Mouse (Mus musculus): ENCODE data around the gene Rtp4. TPM values are rescaled to one million over a fixed set of nuclear protein-coding genes. Genes with fewer than 3 reads are reported as not detected.

Rtp4 gene
- polyA plus RNA-seq, 1 experiment from 2014 or later, result 24.0 TPM

- Histone ChIP-seq H3K4me1 (ENCODE audit: insufficient read depth) (no peaks in the 10 kb centered on the region), H3K4me3 (ENCODE audit: low read depth, low read length) (no peak overlapping the region), H3K27me3 (ENCODE audit: insufficient read depth, low read length) (no peaks in the 10 kb centered on the region), H3K36me3 (replicated peaks; ENCODE audit: insufficient read depth, low read length) (0 out of 2 replicates have a peak, but pooled peaks cover 4% of the 10 kb centered on the region), H3K9ac (replicated peaks) (no peak overlapping the region), H3K4me2 (ENCODE audit: low read depth, low read length) (no peak overlapping the region), H3K9me3 (ENCODE audit: low read length) (peaks cover 3% of the 10 kb centered on the region; the same call in 1 of the 2 replicates), H3K27ac (ENCODE audit: low read depth) (no peak overlapping the region)
- DNase-seq (no peak), ATAC-seq (no peak)
- TF ChIP-seq CTCF (IDR thresholded peaks at IDR 0.05; ENCODE audit: low read depth), result no peak
- TF ChIP-seq EP300 (IDR thresholded peaks at IDR 0.05; ENCODE audit: low read depth), result no peak
- WGBS (ENCODE audit: insufficient replicate concordance), result 66% methylated on average over 4 of the region's 4 CpGs
Measured at GRCm38 (mm10) chr16:23529186-23529585, 9.1 kb downstream of the Rtp4 start.

DNA sequence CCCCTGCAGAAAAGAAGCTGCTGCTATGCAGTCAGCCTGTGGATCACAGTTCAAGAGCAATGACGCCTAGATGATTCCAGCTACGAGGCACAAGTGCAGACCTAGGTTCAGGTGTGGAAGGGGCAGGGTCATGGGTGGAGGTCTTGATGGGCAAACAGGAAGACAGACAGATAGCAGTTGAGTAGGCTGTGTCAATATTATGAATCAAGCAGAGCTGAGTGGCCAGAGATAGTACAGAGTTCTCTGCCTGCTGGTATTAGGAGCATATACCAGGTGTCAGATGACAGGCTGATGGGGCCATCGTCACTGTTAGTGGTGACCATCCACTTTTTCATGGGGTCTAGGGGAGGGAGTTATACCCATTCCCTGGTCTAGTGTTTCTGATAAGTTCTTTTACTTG is 13.6 kb downstream of the Rtp4 start:
- 61% methylated on average over 3 of the region's 3 CpGs for WGBS (ENCODE audit: insufficient replicate concordance)
- no peaks in the 10 kb centered on the region for H3K4me1 ChIP-seq (ENCODE audit: insufficient read depth)
- no peak overlapping the region for H3K27ac ChIP-seq (ENCODE audit: low read depth)
- no peaks in the 10 kb centered on the region for H3K27me3 ChIP-seq (ENCODE audit: insufficient read depth, low read length)
- DNase-seq, result no peak
- H3K9ac ChIP-seq (replicated peaks), result no peak overlapping the region
- H3K4me2 ChIP-seq (ENCODE audit: low read depth, low read length), result no peak overlapping the region
- TF ChIP-seq CTCF (IDR thresholded peaks at IDR 0.05; ENCODE audit: low read depth) (no peak), EP300 (IDR thresholded peaks at IDR 0.05; ENCODE audit: low read depth) (no peak)
- no peak overlapping the region for H3K4me3 ChIP-seq (ENCODE audit: low read depth, low read length)
- 0 out of 2 replicates have a peak, but pooled peaks have one; percentile 13 for ATAC-seq
- no peaks in the 10 kb centered on the region for H3K9me3 ChIP-seq (ENCODE audit: low read length)
- H3K36me3 ChIP-seq (replicated peaks; ENCODE audit: insufficient read depth, low read length), result no peaks in the 10 kb centered on the region

DNA sequence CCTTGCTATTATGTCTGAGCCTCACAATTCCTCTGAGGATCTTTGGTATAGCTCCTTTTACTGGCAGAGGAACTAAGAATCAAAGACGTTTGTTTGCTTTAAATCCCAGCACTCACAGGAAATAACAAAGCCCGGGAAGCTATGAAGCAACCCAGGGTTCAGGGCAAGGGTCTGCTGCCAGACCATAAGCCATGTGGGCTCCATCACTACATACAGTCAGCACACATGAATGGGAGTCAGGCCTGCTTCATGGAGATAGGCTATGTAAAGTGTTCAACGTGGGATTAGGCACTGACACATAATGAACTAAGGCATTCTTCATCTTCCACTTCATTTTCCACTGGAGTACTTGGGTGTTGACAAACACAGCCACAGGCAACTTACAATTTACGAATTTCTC is 21.0 kb downstream of the Rtp4 start:
- Histone ChIP-seq H3K4me3 (ENCODE audit: low read depth, low read length) (no peak overlapping the region), H3K4me2 (ENCODE audit: low read depth, low read length) (no peak overlapping the region), H3K27me3 (ENCODE audit: insufficient read depth, low read length) (no peaks in the 10 kb centered on the region), H3K9ac (replicated peaks) (no peak overlapping the region), H3K4me1 (ENCODE audit: insufficient read depth) (no peaks in the 10 kb centered on the region), H3K36me3 (replicated peaks; ENCODE audit: insufficient read depth, low read length) (peaks cover 5% of the 10 kb centered on the region; the same call in 1 of the 2 replicates), H3K9me3 (ENCODE audit: low read length) (no peaks in the 10 kb centered on the region), H3K27ac (ENCODE audit: low read depth) (no peak overlapping the region)
- no peak for DNase-seq
- TF ChIP-seq EP300 (IDR thresholded peaks at IDR 0.05; ENCODE audit: low read depth) (no peak), CTCF (IDR thresholded peaks at IDR 0.05; ENCODE audit: low read depth) (no peak)
- WGBS (ENCODE audit: insufficient replicate concordance), result 31% methylated on average over 4 of the region's 4 CpGs
- no peak for ATAC-seq

GRCm38 (mm10) chr16:23542866-23543265 is 22.8 kb downstream of the Rtp4 start:
- Histone ChIP-seq H3K27ac (ENCODE audit: low read depth) (no peak overlapping the region), H3K9me3 (ENCODE audit: low read length) (no peaks in the 10 kb centered on the region), H3K27me3 (ENCODE audit: insufficient read depth, low read length) (no peaks in the 10 kb centered on the region), H3K9ac (replicated peaks) (no peak overlapping the region), H3K36me3 (replicated peaks; ENCODE audit: insufficient read depth, low read length) (peaks cover 5% of the 10 kb centered on the region; the same call in 1 of the 2 replicates), H3K4me1 (ENCODE audit: insufficient read depth) (no peaks in the 10 kb centered on the region), H3K4me3 (ENCODE audit: low read depth, low read length) (no peak overlapping the region), H3K4me2 (ENCODE audit: low read depth, low read length) (no peak overlapping the region)
- TF ChIP-seq EP300 (IDR thresholded peaks at IDR 0.05; ENCODE audit: low read depth) (no peak), CTCF (IDR thresholded peaks at IDR 0.05; ENCODE audit: low read depth) (no peak)
- DNase-seq, result no peak
- 71% methylated on average over 4 of the region's 4 CpGs for WGBS (ENCODE audit: insufficient replicate concordance)
- ATAC-seq, result no peak

DNA sequence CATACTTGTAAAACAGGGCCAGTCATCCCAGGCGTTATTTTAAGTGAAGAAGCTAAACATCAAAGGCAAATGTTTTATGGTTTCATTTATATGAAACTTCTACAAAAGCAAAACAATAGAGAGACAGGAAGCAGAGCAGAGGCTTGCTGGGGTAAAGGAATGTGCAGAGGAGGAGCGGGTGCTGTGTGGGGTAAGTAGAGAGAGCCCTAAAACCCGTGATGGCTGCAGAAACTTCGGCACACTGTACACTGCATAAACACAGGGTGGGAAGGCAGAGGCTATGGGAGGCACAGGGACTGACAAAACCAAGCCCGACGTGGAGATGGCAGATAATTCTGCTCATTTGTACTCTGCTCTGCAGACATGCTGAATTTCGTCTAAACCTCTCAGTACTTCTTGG is 24.3 kb downstream of the Rtp4 start:
- H3K36me3 ChIP-seq (replicated peaks; ENCODE audit: insufficient read depth, low read length), result peaks cover 5% of the 10 kb centered on the region; the same call in 1 of the 2 replicates
- no peaks in the 10 kb centered on the region for H3K4me1 ChIP-seq (ENCODE audit: insufficient read depth)
- H3K4me3 ChIP-seq (ENCODE audit: low read depth, low read length), result no peak overlapping the region
- ATAC-seq (no peak), DNase-seq (no peak)
- H3K27me3 ChIP-seq (ENCODE audit: insufficient read depth, low read length), result no peaks in the 10 kb centered on the region
- TF ChIP-seq CTCF (IDR thresholded peaks at IDR 0.05; ENCODE audit: low read depth), result no peak
- TF ChIP-seq EP300 (IDR thresholded peaks at IDR 0.05; ENCODE audit: low read depth), result no peak
- no peak overlapping the region for H3K9ac ChIP-seq (replicated peaks)
- 61% methylated on average over 7 of the region's 7 CpGs for WGBS (ENCODE audit: insufficient replicate concordance)
- H3K4me2 ChIP-seq (ENCODE audit: low read depth, low read length), result no peak overlapping the region
- H3K9me3 ChIP-seq (ENCODE audit: low read length), result no peaks in the 10 kb centered on the region
- no peak overlapping the region for H3K27ac ChIP-seq (ENCODE audit: low read depth)

GRCm38 (mm10) chr16:23547783-23548182 is 27.7 kb downstream of the Rtp4 start:
- H3K9me3 ChIP-seq (ENCODE audit: low read length), result no peaks in the 10 kb centered on the region
- 84% methylated on average over 4 of the region's 4 CpGs for WGBS (ENCODE audit: insufficient replicate concordance)
- no peak overlapping the region for H3K4me2 ChIP-seq (ENCODE audit: low read depth, low read length)
- 0 out of 2 replicates have a peak, but pooled peaks cover 2% of the 10 kb centered on the region for H3K36me3 ChIP-seq (replicated peaks; ENCODE audit: insufficient read depth, low read length)
- H3K4me1 ChIP-seq (ENCODE audit: insufficient read depth), result no peaks in the 10 kb centered on the region
- no peak for TF ChIP-seq EP300 (IDR thresholded peaks at IDR 0.05; ENCODE audit: low read depth)
- peak; percentile 26 for TF ChIP-seq CTCF (IDR thresholded peaks at IDR 0.05; ENCODE audit: low read depth)
- H3K4me3 ChIP-seq (ENCODE audit: low read depth, low read length), result no peak overlapping the region
- ATAC-seq (no peak), DNase-seq (no peak)
- H3K27me3 ChIP-seq (ENCODE audit: insufficient read depth, low read length), result no peaks in the 10 kb centered on the region
- no peak overlapping the region for H3K27ac ChIP-seq (ENCODE audit: low read depth)
- no peak overlapping the region for H3K9ac ChIP-seq (replicated peaks)
